Mouse (Mus musculus) adrenal gland, adult (tissue): Measurements from ENCODE around the gene Parp14.
A peak's percentile ranks its signal among the peaks of the same experiment; 100 is the strongest.
"Not testable (repeated sequence)": the region's sequence is repeated elsewhere in the genome, so short reads cannot be mapped to it uniquely, and the experiment has no call there.

Source experiments
- DNase-seq, 2 experiments: peaks; one replicate each; pipeline ENCODE4 v3.0.0; 2022 to 2023; ENCODE audit warnings: low spot score in 1 of 2; ENCODE audit not compliant: inconsistent age in 2 of 2

Gene Parp14

DNA sequence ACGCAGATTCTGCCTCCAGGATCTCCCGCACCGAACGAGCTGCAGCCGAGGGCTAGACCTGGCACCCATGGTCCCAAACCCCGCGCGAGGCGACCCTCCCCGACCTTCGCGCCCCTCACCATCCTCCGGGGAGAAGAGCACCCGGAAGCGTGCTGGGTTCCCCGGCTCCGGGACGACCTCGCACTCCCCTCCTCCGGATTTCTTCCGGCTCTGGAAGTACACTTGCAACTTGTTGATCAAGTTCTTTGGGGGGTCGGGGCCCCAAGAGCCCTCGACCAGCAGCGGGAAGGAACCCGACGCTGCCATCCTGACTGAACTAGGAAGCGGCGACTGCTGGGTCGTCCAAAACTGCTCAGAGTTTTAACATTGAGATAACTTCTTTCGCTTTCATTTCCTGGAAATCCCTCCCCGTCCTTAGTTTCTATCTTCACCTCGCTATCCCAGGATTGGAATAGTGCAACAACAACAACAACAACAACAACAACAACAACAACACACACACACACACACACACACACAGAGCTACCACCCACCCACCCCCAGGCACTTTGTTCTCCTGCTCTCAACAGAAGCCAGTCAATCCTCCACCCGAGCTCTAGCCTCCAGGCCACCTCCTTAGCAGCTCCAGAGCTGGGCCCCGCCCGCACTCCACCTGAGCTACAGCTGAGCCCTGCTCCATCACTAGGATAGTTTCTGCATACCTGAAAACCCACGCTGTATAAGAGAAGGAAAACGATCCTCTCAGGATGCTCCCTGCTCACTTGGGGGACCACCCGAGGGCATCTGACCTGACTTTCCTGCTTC, at the start of gene Parp14:
TSS of gene Parp14 (minus strand) at position 497 of the 804 bp plus-strand sequence.
- DNase-seq, result peak; percentile 54 to 89

DNA sequence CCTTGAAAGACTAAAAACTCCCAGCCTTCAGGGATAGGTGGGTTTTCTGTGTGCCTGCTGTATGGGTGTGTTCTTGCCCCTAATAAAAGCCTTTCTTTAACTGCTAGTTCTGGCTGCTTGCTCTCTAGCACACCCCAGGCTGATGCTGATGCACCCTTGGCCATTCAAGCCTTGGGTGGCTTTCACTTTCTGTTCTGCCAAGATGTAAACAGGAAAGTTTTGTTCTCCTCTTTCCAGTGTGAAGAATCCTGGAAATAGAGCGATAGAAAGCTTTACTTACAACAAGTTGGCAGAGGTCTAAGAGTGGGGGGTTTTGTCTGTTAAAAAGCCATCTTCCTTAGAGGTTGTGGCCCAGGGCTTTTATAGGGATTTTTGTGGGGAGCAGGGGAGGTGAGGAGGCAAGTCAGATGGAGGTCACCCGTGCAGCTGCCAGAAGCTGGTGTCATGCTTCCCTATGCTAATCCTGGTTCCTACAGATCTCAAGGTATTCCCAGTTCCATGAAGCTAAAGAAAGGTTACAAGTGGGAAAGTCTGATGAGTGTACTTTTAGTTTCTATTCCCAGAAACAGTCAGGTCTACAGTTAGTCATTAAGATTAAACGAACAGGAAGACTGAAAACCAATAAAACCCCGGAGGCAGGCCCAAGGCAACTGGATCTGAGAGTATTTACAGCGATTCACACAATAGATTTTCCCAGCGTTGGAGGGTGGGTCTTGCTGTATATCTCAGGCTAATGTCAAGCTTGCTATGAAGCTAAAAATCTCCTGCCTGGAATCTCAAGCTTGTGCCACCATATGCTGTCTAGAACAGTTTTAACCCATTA, 47.6 kb upstream of the Parp14 start:
- peak in 1 of 2 experiments; percentile 39 for DNase-seq

GRCm38 (mm10) chr16:35914301-35914700, 43.0 kb upstream of the Parp14 start:
- no peak for DNase-seq

- peak in 1 of 2 experiments; percentile 57 for DNase-seq
Observed at GRCm38 (mm10) chr16:35913526-35913925, 42.2 kb upstream of the Parp14 start.

DNA sequence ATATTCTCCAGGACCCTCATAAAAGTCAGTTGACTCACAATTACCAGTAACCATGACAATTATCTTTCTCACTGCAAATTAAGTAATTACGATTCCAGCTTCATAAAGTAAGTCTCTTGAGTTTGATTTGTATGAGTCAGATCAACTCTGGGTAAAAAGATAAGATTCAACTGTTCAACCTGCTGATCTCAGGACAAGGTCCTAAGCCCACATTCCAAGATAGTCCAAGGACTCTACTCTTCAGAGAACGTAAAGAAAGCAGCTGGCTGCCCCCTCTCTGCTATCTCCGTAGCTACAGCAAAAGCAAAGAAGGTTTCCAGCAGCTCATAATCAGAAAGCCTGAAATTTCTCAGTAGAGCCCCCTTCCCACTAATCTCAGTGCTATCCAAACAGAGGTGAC, 40.1 kb upstream of the Parp14 start:
- DNase-seq, result no peak

DNA sequence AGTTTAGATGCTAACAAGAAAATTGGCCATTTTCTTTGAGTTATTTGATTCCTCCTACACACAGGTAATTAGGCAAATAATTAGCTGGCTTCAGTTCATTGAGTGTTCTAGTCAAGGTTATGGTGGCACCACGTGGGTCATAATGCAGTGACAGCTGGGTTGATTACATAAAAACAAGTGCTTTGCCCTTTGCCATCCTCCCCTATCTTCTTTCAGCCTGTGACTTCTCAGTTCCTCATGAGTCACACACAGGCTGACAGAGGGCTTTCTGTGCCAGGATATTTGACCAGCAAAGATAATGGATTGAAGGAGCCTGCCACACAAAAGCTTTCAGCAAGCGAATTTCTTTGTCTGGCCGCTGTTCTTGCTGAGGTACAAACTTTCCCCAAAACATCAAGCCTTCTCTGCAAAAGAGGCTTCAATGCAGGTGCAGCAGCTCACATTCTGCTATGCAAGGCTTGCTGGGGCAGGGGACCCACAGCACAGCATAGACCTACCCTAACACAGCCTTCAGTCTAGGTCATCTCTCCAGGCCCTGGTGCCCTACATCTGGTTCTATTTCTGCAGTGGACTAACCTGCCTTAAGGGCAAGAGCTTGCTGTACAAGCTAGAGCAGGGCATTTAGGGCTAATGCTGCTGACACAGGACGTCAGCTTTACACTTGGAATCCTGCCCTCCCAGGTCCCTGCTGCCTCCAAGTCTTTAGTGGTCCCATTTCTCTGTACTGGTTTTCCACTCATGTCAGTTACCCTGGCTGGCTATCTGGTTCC, 36.3 kb upstream of the Parp14 start:
- DNase-seq, result peak; percentile 65 to 85

GRCm38 (mm10) chr16:35906887-35907286, 35.5 kb upstream of the Parp14 start:
- peak in 1 of 2 experiments; percentile 37 for DNase-seq

- DNase-seq, result no peak
Observed at GRCm38 (mm10) chr16:35905819-35906485, 34.6 kb upstream of the Parp14 start.

GRCm38 (mm10) chr16:35905355-35905754, 34.0 kb upstream of the Parp14 start:
- no peak for DNase-seq

- DNase-seq, result no peak
Observed at GRCm38 (mm10) chr16:35904121-35904736, 32.9 kb upstream of the Parp14 start.

DNA sequence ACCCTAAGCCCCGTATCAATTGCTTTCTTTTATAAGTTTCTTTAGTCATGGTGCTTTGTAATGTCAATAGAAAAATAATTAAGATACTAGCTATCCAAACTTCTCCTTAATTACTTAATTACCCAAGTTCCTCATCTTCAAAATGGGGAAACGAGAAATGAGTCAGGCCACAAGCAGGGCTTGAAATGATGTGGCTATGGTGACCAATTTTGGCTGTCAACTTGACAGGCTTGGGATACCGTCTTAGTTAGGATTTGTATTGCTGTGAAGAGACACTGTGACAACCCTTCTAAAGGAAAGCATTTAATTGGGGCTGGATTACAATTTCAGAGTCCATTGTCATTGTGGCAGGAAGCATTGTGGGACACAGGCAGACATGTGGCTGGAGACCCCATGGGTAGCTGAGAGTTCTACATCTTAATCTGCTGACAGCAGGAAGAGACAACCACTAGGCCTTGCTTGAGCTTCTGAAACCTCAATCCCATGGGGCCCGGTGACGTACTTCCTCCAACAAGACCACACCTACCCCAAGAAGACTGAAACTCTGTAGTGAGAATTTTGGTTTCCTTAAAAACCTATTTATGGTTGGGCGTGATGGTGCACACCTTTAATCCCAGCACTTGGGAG, 31.8 kb upstream of the Parp14 start:
- DNase-seq, result no peak

DNA sequence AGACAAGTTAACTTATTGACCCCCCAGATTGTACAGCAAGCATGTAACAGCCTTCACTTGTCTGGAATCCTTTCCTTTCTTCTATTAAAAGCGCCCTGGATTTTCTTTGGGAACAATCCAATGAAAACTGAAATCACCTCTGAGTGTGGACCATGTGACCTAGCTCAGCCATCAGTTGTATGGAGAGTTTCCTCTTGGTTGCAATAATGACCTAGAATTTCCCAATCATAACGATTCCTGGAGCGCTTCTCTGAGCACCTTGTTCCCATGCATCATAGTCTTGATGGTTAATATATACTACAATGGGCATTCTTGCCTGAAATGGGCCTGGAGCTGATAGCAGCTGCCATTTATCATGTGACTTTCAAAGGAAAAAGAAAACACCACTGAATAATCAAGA, 29.2 kb upstream of the Parp14 start:
- no peak for DNase-seq

- no peak for DNase-seq
Observed at GRCm38 (mm10) chr16:35894997-35895396, 23.7 kb upstream of the Parp14 start.

GRCm38 (mm10) chr16:35891603-35892002, 20.3 kb upstream of the Parp14 start:
- DNase-seq, result not testable (repeated sequence)

- no peak for DNase-seq
Observed at GRCm38 (mm10) chr16:35890645-35891044, 19.3 kb upstream of the Parp14 start.

GRCm38 (mm10) chr16:35888910-35889309, 17.6 kb upstream of the Parp14 start:
- DNase-seq, result no peak

- DNase-seq, result no peak
Observed at GRCm38 (mm10) chr16:35888174-35888573, 16.8 kb upstream of the Parp14 start.

DNA sequence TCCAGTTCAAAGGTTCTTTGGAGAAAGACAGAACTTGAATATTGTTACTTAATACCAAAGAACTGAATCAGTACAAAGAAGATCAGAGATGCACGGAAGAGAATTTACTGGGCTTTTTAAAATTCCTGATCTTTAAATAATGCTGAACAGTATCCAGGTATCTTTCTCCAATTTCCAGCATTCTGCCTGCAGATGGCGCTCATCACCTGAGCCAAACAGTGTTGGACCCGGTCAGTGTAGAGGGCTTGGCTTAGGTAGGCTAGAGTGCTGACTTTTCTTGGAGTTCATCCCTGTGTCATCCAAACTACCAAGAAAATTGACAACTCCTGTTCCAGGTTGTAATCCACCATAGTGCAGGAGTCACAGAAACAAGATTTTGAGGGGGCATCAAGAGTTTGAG, 3.1 kb upstream of the Parp14 start:
- DNase-seq, result peak; percentile 75 to 91

DNA sequence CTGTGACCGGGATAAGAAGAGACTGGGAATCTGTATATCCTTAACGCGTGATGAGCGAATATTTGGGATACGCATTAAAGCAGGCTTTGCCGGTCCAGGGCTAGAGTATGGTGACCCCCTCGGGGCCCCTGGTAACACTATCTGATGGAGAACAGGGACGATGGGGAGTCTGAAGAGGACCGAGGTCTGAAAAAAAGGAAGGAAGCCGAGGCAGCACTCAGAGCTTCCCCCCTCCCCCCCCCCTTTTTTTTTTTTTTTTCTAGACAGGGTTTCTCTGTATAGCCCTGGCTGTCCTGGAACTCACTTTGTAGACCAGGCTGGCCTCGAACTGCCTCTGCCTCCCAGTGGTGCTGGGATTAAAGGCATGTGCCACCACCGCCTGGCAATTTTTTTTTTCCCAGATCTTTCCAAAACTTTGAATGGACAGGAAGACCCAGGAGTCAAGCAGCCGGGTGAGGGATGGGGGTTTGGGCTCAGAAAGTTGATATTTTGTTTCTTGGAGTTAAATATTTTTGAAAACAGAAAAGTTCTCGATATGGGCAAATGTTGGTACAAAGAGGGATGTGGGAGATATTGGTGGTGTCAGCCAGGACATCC, 1.2 kb upstream of the Parp14 start:
- DNase-seq, result no peak
